Mouse (Mus musculus): ENCODE data around the gene Cdkal1. TPM values are rescaled to one million over a fixed set of nuclear protein-coding genes. Genes with fewer than 3 reads are reported as not detected.

Gene Cdkal1
- total RNA-seq, 1 experiment = 20.8 TPM

GRCm38 (mm10) chr13:29482147-29482863 lies 373.2 kb downstream of the Cdkal1 start:
- H3K9me3 ChIP-seq (ENCODE audit: control insufficient read depth, insufficient read depth, low read depth, low read length) = no peaks in the 10 kb centered on the region
- no peak overlapping the region for H3K9ac ChIP-seq (ENCODE audit: insufficient read depth, low read depth, low read length, poor library complexity, severe bottlenecking)
- no peaks in the 10 kb centered on the region for H3K36me3 ChIP-seq (ENCODE audit: control insufficient read depth, insufficient read depth, low read length, poor library complexity, severe bottlenecking)
- no peaks in the 10 kb centered on the region for H3K4me1 ChIP-seq (ENCODE audit: control insufficient read depth in 2 of 2, insufficient read depth in 2 of 2, low read length in 2 of 2, poor library complexity in 1 of 2)
- TF ChIP-seq ZNF384 (IDR thresholded peaks at IDR 0.05; ENCODE audit: low read depth, low read length) (no peak), ZC3H11A (IDR thresholded peaks at IDR 0.05; ENCODE audit: borderline replicate concordance, low read depth, low read length) (no peak), CHD2 (IDR thresholded peaks at IDR 0.05; ENCODE audit: low read depth, low read length) (no peak), MAFK (IDR thresholded peaks at IDR 0.05; ENCODE audit: insufficient read depth, low read depth, low read length) (no peak), HCFC1 (IDR thresholded peaks at IDR 0.05; ENCODE audit: borderline replicate concordance, insufficient read depth, low read length) (no peak)
- in situ Hi-C loops (cut with MboI; ENCODE audit: low sequenced_read_pairs in 2 of 2, unreplicated experiment in 2 of 2) = no loop called here
- H3K27ac ChIP-seq (ENCODE audit: insufficient read depth, low read depth, low read length, poor library complexity, severe bottlenecking) = no peak overlapping the region
- DNase-seq (ENCODE audit: low read depth, low spot score) = no peak
- H3K4me3 ChIP-seq (ENCODE audit: insufficient read depth in 1 of 2, low read depth in 1 of 2, low read length in 2 of 2, poor library complexity in 1 of 2, severe bottlenecking in 1 of 2) = no peak overlapping the region

DNA sequence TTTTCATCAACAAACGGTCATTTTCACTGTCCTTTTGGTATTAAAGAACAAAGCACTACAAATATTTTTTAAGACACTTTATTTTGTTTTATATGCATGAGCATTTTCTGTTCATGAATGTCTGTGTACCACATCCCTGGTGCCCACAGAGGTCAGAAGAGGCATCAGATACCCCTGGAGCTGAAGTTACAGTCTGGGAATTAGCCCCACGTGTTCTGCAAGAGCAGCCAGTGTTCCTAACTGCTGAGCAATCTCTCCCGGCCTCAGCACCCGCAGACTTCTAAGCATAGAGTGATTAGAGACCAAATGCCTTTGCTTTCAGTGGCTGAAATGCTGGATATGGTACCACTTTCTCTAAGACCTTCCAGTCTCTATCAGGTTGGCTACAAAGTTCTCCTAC lies 379.1 kb downstream of the Cdkal1 start:
- H3K36me3 ChIP-seq (ENCODE audit: control insufficient read depth, insufficient read depth, low read length, poor library complexity, severe bottlenecking) = no peaks in the 10 kb centered on the region
- H3K9me3 ChIP-seq (ENCODE audit: control insufficient read depth, insufficient read depth, low read depth, low read length) = no peaks in the 10 kb centered on the region
- H3K27ac ChIP-seq (ENCODE audit: insufficient read depth, low read depth, low read length, poor library complexity, severe bottlenecking) = no peak overlapping the region
- H3K4me3 ChIP-seq (ENCODE audit: insufficient read depth in 1 of 2, low read depth in 1 of 2, low read length in 2 of 2, poor library complexity in 1 of 2, severe bottlenecking in 1 of 2) = no peak overlapping the region
- H3K4me1 ChIP-seq (ENCODE audit: control insufficient read depth in 2 of 2, insufficient read depth in 2 of 2, low read length in 2 of 2, poor library complexity in 1 of 2) = no peaks in the 10 kb centered on the region
- in situ Hi-C loops (cut with MboI; ENCODE audit: low sequenced_read_pairs in 2 of 2, unreplicated experiment in 2 of 2) = no loop called here
- TF ChIP-seq HCFC1 (IDR thresholded peaks at IDR 0.05; ENCODE audit: borderline replicate concordance, insufficient read depth, low read length) = no peak
- TF ChIP-seq ZNF384 (IDR thresholded peaks at IDR 0.05; ENCODE audit: low read depth, low read length) = no peak
- TF ChIP-seq MAFK (IDR thresholded peaks at IDR 0.05; ENCODE audit: insufficient read depth, low read depth, low read length) = no peak
- TF ChIP-seq ZC3H11A (IDR thresholded peaks at IDR 0.05; ENCODE audit: borderline replicate concordance, low read depth, low read length) = no peak
- no peak for TF ChIP-seq CHD2 (IDR thresholded peaks at IDR 0.05; ENCODE audit: low read depth, low read length)
- DNase-seq (ENCODE audit: low read depth, low spot score) = no peak
- no peak overlapping the region for H3K9ac ChIP-seq (ENCODE audit: insufficient read depth, low read depth, low read length, poor library complexity, severe bottlenecking)

GRCm38 (mm10) chr13:29474301-29474700 lies 381.2 kb downstream of the Cdkal1 start:
- Histone ChIP-seq H3K4me3 (ENCODE audit: insufficient read depth in 1 of 2, low read depth in 1 of 2, low read length in 2 of 2, poor library complexity in 1 of 2, severe bottlenecking in 1 of 2) (no peak overlapping the region), H3K9ac (ENCODE audit: insufficient read depth, low read depth, low read length, poor library complexity, severe bottlenecking) (no peak overlapping the region), H3K36me3 (ENCODE audit: control insufficient read depth, insufficient read depth, low read length, poor library complexity, severe bottlenecking) (no peaks in the 10 kb centered on the region), H3K27ac (ENCODE audit: insufficient read depth, low read depth, low read length, poor library complexity, severe bottlenecking) (no peak overlapping the region), H3K9me3 (ENCODE audit: control insufficient read depth, insufficient read depth, low read depth, low read length) (no peaks in the 10 kb centered on the region), H3K4me1 (ENCODE audit: control insufficient read depth in 2 of 2, insufficient read depth in 2 of 2, low read length in 2 of 2, poor library complexity in 1 of 2) (no peaks in the 10 kb centered on the region)
- TF ChIP-seq CHD2 (IDR thresholded peaks at IDR 0.05; ENCODE audit: low read depth, low read length) (no peak), ZC3H11A (IDR thresholded peaks at IDR 0.05; ENCODE audit: borderline replicate concordance, low read depth, low read length) (no peak), MAFK (IDR thresholded peaks at IDR 0.05; ENCODE audit: insufficient read depth, low read depth, low read length) (no peak), HCFC1 (IDR thresholded peaks at IDR 0.05; ENCODE audit: borderline replicate concordance, insufficient read depth, low read length) (no peak), ZNF384 (IDR thresholded peaks at IDR 0.05; ENCODE audit: low read depth, low read length) (no peak)
- in situ Hi-C loops (cut with MboI; ENCODE audit: low sequenced_read_pairs in 2 of 2, unreplicated experiment in 2 of 2) = no loop called here
- DNase-seq (ENCODE audit: low read depth, low spot score) = no peak

DNA sequence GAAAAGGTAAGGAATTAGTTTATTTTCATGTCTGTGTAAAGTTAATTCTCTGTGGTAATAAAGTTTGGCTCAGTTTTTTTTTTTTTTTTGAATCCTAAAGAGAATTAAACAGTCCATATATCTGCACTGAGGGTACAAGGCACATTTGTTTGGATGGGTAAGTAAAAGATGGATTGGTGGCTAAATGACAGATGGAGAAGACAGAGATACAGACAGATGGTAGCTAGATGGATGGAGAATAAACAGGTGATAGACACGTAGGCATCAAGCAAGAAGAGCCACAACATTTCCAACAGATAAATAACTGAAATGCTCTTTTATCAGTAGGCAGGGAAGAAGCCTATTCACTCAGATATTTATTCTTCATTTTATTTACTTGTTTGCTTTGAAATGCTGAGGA lies 381.7 kb downstream of the Cdkal1 start:
- DNase-seq (ENCODE audit: low read depth, low spot score) = no peak
- Histone ChIP-seq H3K9ac (ENCODE audit: insufficient read depth, low read depth, low read length, poor library complexity, severe bottlenecking) (no peak overlapping the region), H3K4me3 (ENCODE audit: insufficient read depth in 1 of 2, low read depth in 1 of 2, low read length in 2 of 2, poor library complexity in 1 of 2, severe bottlenecking in 1 of 2) (no peak overlapping the region), H3K27ac (ENCODE audit: insufficient read depth, low read depth, low read length, poor library complexity, severe bottlenecking) (no peak overlapping the region), H3K36me3 (ENCODE audit: control insufficient read depth, insufficient read depth, low read length, poor library complexity, severe bottlenecking) (no peaks in the 10 kb centered on the region), H3K9me3 (ENCODE audit: control insufficient read depth, insufficient read depth, low read depth, low read length) (no peaks in the 10 kb centered on the region), H3K4me1 (ENCODE audit: control insufficient read depth in 2 of 2, insufficient read depth in 2 of 2, low read length in 2 of 2, poor library complexity in 1 of 2) (no peaks in the 10 kb centered on the region)
- in situ Hi-C loops (cut with MboI; ENCODE audit: low sequenced_read_pairs in 2 of 2, unreplicated experiment in 2 of 2) = no loop called here
- TF ChIP-seq ZC3H11A (IDR thresholded peaks at IDR 0.05; ENCODE audit: borderline replicate concordance, low read depth, low read length) (no peak), HCFC1 (IDR thresholded peaks at IDR 0.05; ENCODE audit: borderline replicate concordance, insufficient read depth, low read length) (no peak), ZNF384 (IDR thresholded peaks at IDR 0.05; ENCODE audit: low read depth, low read length) (no peak), CHD2 (IDR thresholded peaks at IDR 0.05; ENCODE audit: low read depth, low read length) (no peak), MAFK (IDR thresholded peaks at IDR 0.05; ENCODE audit: insufficient read depth, low read depth, low read length) (no peak)

Measured in ES-E14 (cell line).